Mouse (Mus musculus): ENCODE measurements around the gene Gm10282.

Gene Gm10282

GRCm38 (mm10) chr8:72298928-72299327, 6.1 kb downstream of the Gm10282 start:
- DNase-seq (ENCODE audit: low read depth) = no peak

GRCm38 (mm10) chr8:72296561-72296960, 8.5 kb downstream of the Gm10282 start:
- DNase-seq (ENCODE audit: low read depth) = no peak

- no peak for DNase-seq (ENCODE audit: low read depth)
Observed at GRCm38 (mm10) chr8:72295679-72296078, 9.4 kb downstream of the Gm10282 start.

- no peak for DNase-seq (ENCODE audit: low read depth)
Observed at GRCm38 (mm10) chr8:72295125-72295524, 9.9 kb downstream of the Gm10282 start.

- DNase-seq (ENCODE audit: low read depth) = no peak
Observed at GRCm38 (mm10) chr8:72293309-72293708, 11.8 kb downstream of the Gm10282 start.

- no peak for DNase-seq (ENCODE audit: low read depth)
Observed at GRCm38 (mm10) chr8:72291104-72291503, 14.0 kb downstream of the Gm10282 start.

GRCm38 (mm10) chr8:72289051-72289450, 16.0 kb downstream of the Gm10282 start:
- DNase-seq (ENCODE audit: low read depth) = no peak

- no peak for DNase-seq (ENCODE audit: low read depth)
Observed at GRCm38 (mm10) chr8:72285285-72285684, 19.8 kb downstream of the Gm10282 start.

- DNase-seq (ENCODE audit: low read depth) = no peak
Observed at GRCm38 (mm10) chr8:72281634-72282033, 23.4 kb downstream of the Gm10282 start.

- no peak for DNase-seq (ENCODE audit: low read depth)
Observed at GRCm38 (mm10) chr8:72279151-72279550, 25.9 kb downstream of the Gm10282 start.

GRCm38 (mm10) chr8:72277244-72277643, 27.8 kb downstream of the Gm10282 start:
- DNase-seq (ENCODE audit: low read depth) = no peak

- DNase-seq (ENCODE audit: low read depth) = no peak
Observed at GRCm38 (mm10) chr8:72273807-72274206, 31.3 kb downstream of the Gm10282 start.

GRCm38 (mm10) chr8:72273111-72273770, 31.8 kb downstream of the Gm10282 start:
- no peak for DNase-seq (ENCODE audit: low read depth)

GRCm38 (mm10) chr8:72272361-72272760, 32.7 kb downstream of the Gm10282 start:
- DNase-seq (ENCODE audit: low read depth) = peak; percentile 69

GRCm38 (mm10) chr8:72271691-72272090, 33.4 kb downstream of the Gm10282 start:
- DNase-seq (ENCODE audit: low read depth) = no peak

GRCm38 (mm10) chr8:72271051-72271660, 33.9 kb downstream of the Gm10282 start:
- no peak for DNase-seq (ENCODE audit: low read depth)

- no peak for DNase-seq (ENCODE audit: low read depth)
Observed at GRCm38 (mm10) chr8:72270606-72271005, 34.5 kb downstream of the Gm10282 start.

GRCm38 (mm10) chr8:72268356-72268755, 36.7 kb downstream of the Gm10282 start:
- peak; percentile 90 for DNase-seq (ENCODE audit: low read depth)

GRCm38 (mm10) chr8:72267106-72267505, 38.0 kb downstream of the Gm10282 start:
- no peak for DNase-seq (ENCODE audit: low read depth)

GRCm38 (mm10) chr8:72266671-72267070, 38.4 kb downstream of the Gm10282 start:
- no peak for DNase-seq (ENCODE audit: low read depth)

GRCm38 (mm10) chr8:72265342-72265741, 39.7 kb downstream of the Gm10282 start:
- DNase-seq (ENCODE audit: low read depth) = no peak

- DNase-seq (ENCODE audit: low read depth) = no peak
Observed at GRCm38 (mm10) chr8:72263451-72263850, 41.6 kb downstream of the Gm10282 start.

GRCm38 (mm10) chr8:72262756-72263155, 42.3 kb downstream of the Gm10282 start:
- no peak for DNase-seq (ENCODE audit: low read depth)

- no peak for DNase-seq (ENCODE audit: low read depth)
Observed at GRCm38 (mm10) chr8:72261872-72262271, 43.2 kb downstream of the Gm10282 start.

All from c-Kit-positive CD71-negative TER-119-negative erythroid progenitor cells, embryonic 14.5 days (primary cell).